Mouse (Mus musculus) olfactory bulb, adult 2 months (tissue): Measurements from ENCODE around the gene Tent4a. TPM values are rescaled to one million over a fixed set of nuclear protein-coding genes. Genes with fewer than 3 reads are reported as not detected.

Experiments used
- H3K27ac ChIP-seq: fragments of 200-500 bp; 2 replicates; pipeline ENCODE4 v1.5.1; 2012; ENCODE audit warnings: low read depth, low read length; ENCODE audit not compliant: insufficient read depth
- H3K4me1 ChIP-seq: fragments of 200-500 bp; 2 replicates; pipeline ENCODE4 v1.6.1; 2012; ENCODE audit warnings: low read length; ENCODE audit not compliant: control insufficient read depth, insufficient read depth
- H3K4me3 ChIP-seq: fragments of 200-500 bp; 2 replicates; pipeline ENCODE4 v1.5.1; 2012; ENCODE audit warnings: mild to moderate bottlenecking, low read depth, low read length, moderate library complexity; ENCODE audit not compliant: insufficient read depth
- CTCF ChIP-seq: fragments of 200-500 bp; IDR thresholded peaks from 2 replicates; pipeline ENCODE4 v1.5.1; 2012; ENCODE audit warnings: low read depth, mild to moderate bottlenecking, low read length, moderate library complexity; ENCODE audit not compliant: insufficient read depth
- WGBS: fragments of 180-500 bp; shearing (Covaris S2); methylation state at CpG from one replicate; pipeline ENCODE4 v1.1.7; 2018; 5-methylcytosine and 5-hydroxymethylcytosine counted together
- polyA plus RNA-seq: library from polyadenylated mRNA; stranded (reverse); fragments of >200 nt; gene quantifications from 2 replicates; pipeline ENCODE4 v1.2.4, GENCODE M21; 2012; ENCODE audit warnings: low replicate concordance; ENCODE audit not compliant: missing spikeins, insufficient read depth, insufficient read length

Gene Tent4a
- polyA plus RNA-seq, 1 experiment = not detected

- Histone ChIP-seq H3K27ac (no peak overlapping the region), H3K4me3 (no peak overlapping the region), H3K4me1 (peaks cover 2% of the 10 kb centered on the region)
- no peak for TF ChIP-seq CTCF
- 62% methylated on average over 14 of the region's 14 CpGs for WGBS
These were observed 78.8 kb downstream of the Tent4a start for GRCm38 (mm10) chr13:69455476-69456175.

Other genes with a start within 250 kb of the Tent4a start
- not detected in 2 replicates for gene Nsun2, start 871 bp downstream of the Tent4a start, polyA plus RNA-seq
- gene Srd5a1, start 76.8 kb upstream of the Tent4a start, polyA plus RNA-seq = not detected in 2 replicates
- not detected in 2 replicates for gene Ube2ql1, start 205.3 kb upstream of the Tent4a start, polyA plus RNA-seq